Mouse (Mus musculus) lung, postnatal 0 days (tissue): Measurements from ENCODE around the gene Abr.

Experiments used
- CTCF ChIP-seq: IDR thresholded peaks from 2 replicates; pipeline ENCODE4 v1.5.1; 2016; ENCODE audit warnings: antibody characterized with exemption, mild to moderate bottlenecking
- EP300 ChIP-seq: IDR thresholded peaks from 2 replicates; pipeline ENCODE4 v1.6.1; 2016; ENCODE audit warnings: antibody characterized with exemption, mild to moderate bottlenecking, control low read depth

- TF ChIP-seq EP300 (no peak), CTCF (peak; percentile 96)
Measured at GRCm38 (mm10) chr11:76645955-76646354, 23.8 kb upstream of the Abr start.
